Mouse (Mus musculus) WW6 (cell line): Measurements from ENCODE around the gene Tmem200c.

Source experiments
- DNase-seq: peaks from one replicate; pipeline ENCODE4 v3.0.0-alpha.2; 2013; ENCODE audit warnings: low read depth, low spot score

The Tmem200c gene

GRCm38 (mm10) chr17:68826323-68826722, at the start of gene Tmem200c:
Gene Tmem200c (plus strand): TSS chr17:68826623.
- DNase-seq: no peak

GRCm38 (mm10) chr17:68793741-68794140, 32.7 kb upstream of the Tmem200c start:
- no peak for DNase-seq

- no peak for DNase-seq
These were observed 10.2 kb downstream of the Tmem200c start for GRCm38 (mm10) chr17:68836655-68837012.

GRCm38 (mm10) chr17:68837013-68837858, 10.8 kb downstream of the Tmem200c start:
- no peak for DNase-seq

GRCm38 (mm10) chr17:68837859-68838194, 11.4 kb downstream of the Tmem200c start:
- DNase-seq: no peak

- no peak for DNase-seq
These were observed 13.6 kb downstream of the Tmem200c start for GRCm38 (mm10) chr17:68839888-68840571.

- no peak for DNase-seq
These were observed 14.1 kb downstream of the Tmem200c start for GRCm38 (mm10) chr17:68840572-68840939.

- DNase-seq: no peak
These were observed 14.9 kb downstream of the Tmem200c start for GRCm38 (mm10) chr17:68841097-68841891.

GRCm38 (mm10) chr17:68841892-68842252, 15.4 kb downstream of the Tmem200c start:
- DNase-seq: no peak

- no peak for DNase-seq
These were observed 19.5 kb downstream of the Tmem200c start for GRCm38 (mm10) chr17:68845931-68846330.

GRCm38 (mm10) chr17:68848739-68849138, 22.3 kb downstream of the Tmem200c start:
- no peak for DNase-seq

- no peak for DNase-seq
These were observed 25.9 kb downstream of the Tmem200c start for GRCm38 (mm10) chr17:68852171-68852966.

GRCm38 (mm10) chr17:68864175-68864574, 37.8 kb downstream of the Tmem200c start:
- DNase-seq: no peak

- no peak for DNase-seq
These were observed 42.0 kb downstream of the Tmem200c start for GRCm38 (mm10) chr17:68868439-68868838.

GRCm38 (mm10) chr17:68874021-68874420, 47.6 kb downstream of the Tmem200c start:
- no peak for DNase-seq

GRCm38 (mm10) chr17:68875251-68875650, 48.8 kb downstream of the Tmem200c start:
- DNase-seq: no peak

GRCm38 (mm10) chr17:68875917-68876495, 49.6 kb downstream of the Tmem200c start:
- DNase-seq: no peak

GRCm38 (mm10) chr17:68881725-68882524, 55.5 kb downstream of the Tmem200c start:
- peak; percentile 1 for DNase-seq

GRCm38 (mm10) chr17:68883474-68884083, 57.2 kb downstream of the Tmem200c start:
- no peak for DNase-seq

- DNase-seq: no peak
These were observed 64.2 kb downstream of the Tmem200c start for GRCm38 (mm10) chr17:68890672-68891071.
